Mouse (Mus musculus) heart, adult 2 months (tissue): ENCODE data around the gene Clic3.

ENCODE experiments used
- CTCF ChIP-seq: fragments of 200-600 bp; IDR thresholded peaks from 2 replicates; pipeline ENCODE4 v1.8.1; 2022; ENCODE audit warnings: antibody characterized with exemption, mild to moderate bottlenecking, moderate library complexity
- POLR2A ChIP-seq: fragments of 200-500 bp; IDR thresholded peaks from 2 replicates; pipeline ENCODE4 v1.6.1; 2011; ENCODE audit warnings: mild to moderate bottlenecking, low read depth, low read length, control low read depth; ENCODE audit not compliant: insufficient read depth

- TF ChIP-seq CTCF (no peak), POLR2A (no peak)
Observed at GRCm38 (mm10) chr2:25487965-25488670, 31.5 kb downstream of the Clic3 start.
